Mouse (Mus musculus) layer of hippocampus, adult 18-20 months (tissue): ENCODE measurements at regions not wholly inside any gene's neighbourhood (a gene's known extent, or its start where the extent isn't known, plus 50 kb on each side); places are given as distances from the start of the nearest gene placed in this dataset.
A peak's percentile ranks its signal among the peaks of the same experiment; 100 is the strongest.

Source experiments
- DNase-seq, 2 experiments: peaks; one replicate each; pipeline ENCODE4 v3.0.0; 2022; ENCODE audit warnings: low spot score in 2 of 2

DNA sequence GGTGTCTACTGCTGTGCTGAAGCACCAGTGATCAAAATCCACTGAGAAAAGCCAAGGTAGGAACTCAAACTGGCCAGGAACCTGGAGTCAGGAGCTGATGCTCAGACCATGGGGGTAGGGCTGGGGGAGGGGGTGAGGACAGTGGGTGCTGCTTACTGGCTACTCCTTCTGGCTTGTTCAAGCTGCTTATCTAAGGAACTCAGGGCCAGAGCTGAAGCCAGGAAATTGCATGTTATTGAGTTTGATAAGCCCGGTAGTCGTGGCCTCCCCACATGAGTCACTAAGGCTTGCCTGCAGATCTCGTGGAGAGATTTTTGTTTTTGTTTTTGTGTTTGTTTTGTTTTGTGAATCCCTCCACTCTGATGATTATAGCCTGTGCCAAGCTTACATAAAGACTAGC lies 65.9 kb downstream of the Tmem215 start:
- no peak for DNase-seq

- DNase-seq, result no peak
Observed at GRCm38 (mm10) chr4:40543085-40544048, 71.4 kb downstream of the Tmem215 start.

GRCm38 (mm10) chr4:40544056-40544455 lies 72.1 kb downstream of the Tmem215 start:
- no peak for DNase-seq

GRCm38 (mm10) chr4:40544806-40545205 lies 72.8 kb downstream of the Tmem215 start:
- no peak for DNase-seq

DNA sequence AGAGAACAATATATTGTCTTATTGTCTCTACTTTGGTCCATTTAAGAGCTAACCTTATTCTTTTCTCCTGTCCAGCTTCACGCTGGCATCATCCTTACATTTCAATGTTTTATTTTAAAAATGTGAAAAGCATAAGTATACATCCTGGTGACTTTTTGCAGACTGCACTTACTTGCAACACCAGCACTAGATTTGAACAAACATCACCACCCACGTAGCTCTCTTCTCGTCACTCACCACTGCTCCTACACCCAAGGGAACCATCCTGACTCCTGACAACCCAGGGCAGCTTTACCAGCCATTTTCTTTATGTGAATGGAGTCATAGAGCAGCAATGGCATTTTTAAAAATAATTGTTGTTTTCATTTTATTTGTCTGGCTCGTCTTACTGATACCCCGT lies 73.7 kb downstream of the Tmem215 start:
- DNase-seq, result no peak

GRCm38 (mm10) chr4:40559824-40560223 lies 87.8 kb downstream of the Tmem215 start:
- no peak for DNase-seq

GRCm38 (mm10) chr4:40573300-40573699 lies 101.3 kb downstream of the Tmem215 start:
- DNase-seq, result no peak

GRCm38 (mm10) chr4:40575951-40576350 lies 104.0 kb downstream of the Tmem215 start:
- peak in 1 of 2 experiments; percentile 8 for DNase-seq

- DNase-seq, result no peak
Observed at GRCm38 (mm10) chr4:40584436-40584835, 112.5 kb downstream of the Tmem215 start.

- no peak for DNase-seq
Observed at GRCm38 (mm10) chr4:40584940-40585571, 113.1 kb downstream of the Tmem215 start.

GRCm38 (mm10) chr4:40586045-40586444 lies 114.1 kb downstream of the Tmem215 start:
- DNase-seq, result no peak

DNA sequence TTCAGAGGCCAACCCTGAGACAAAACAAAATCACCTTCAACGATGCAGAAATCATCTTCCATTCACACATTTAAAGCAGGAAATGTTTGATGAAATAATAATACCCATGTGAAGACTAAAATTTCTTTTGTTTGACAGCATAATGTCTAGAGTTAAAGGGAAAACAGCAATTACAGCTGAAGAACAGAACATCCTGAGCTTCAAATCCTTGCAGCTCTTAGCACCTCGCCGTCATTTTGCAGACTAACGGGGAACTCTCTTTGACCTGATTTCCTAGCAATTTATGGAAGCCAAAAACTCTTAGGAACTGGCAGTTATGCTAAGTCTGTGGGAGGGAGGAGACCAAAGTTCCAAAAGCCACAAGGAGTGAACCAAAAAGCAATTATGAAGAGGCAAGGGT lies 115.3 kb downstream of the Tmem215 start:
- no peak for DNase-seq

GRCm38 (mm10) chr4:40593806-40594205 lies 109.2 kb downstream of the Aptx start:
- no peak for DNase-seq

DNA sequence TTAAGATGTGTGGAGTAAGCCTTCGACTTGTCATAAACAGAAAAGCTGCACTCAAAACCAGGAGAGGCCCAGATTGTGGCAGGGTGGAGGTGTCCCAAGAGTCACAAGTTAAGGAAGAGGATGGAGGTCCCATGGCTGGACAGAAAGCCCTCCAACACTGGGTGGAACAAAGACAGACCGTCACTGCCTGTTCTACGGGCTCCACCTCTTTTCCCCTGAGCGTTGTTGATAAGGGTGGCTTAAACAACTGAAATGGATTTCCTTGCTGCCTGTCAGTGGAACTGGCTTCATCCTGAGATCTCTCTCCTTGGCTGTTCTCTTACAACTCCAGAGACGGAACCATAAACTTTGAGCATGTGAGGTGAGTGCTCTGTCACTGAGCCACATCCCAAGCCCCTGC lies 78.0 kb downstream of the Aptx start:
- no peak for DNase-seq

- DNase-seq, result no peak
Observed at GRCm38 (mm10) chr4:40625911-40626310, 77.1 kb downstream of the Aptx start.
